Mouse (Mus musculus) heart, adult 18-20 months (tissue): ENCODE data around the gene Prpf4. TPM values are rescaled to one million over a fixed set of nuclear protein-coding genes. Genes with fewer than 3 reads are reported as not detected.

ENCODE experiments used
- DNase-seq, 2 experiments: peaks; one replicate each; pipeline ENCODE4 v3.0.0; 2021 to 2022; ENCODE audit warnings: mixed read lengths in 1 of 2
- total RNA-seq, 2 experiments: library from RNA; stranded (reverse); gene quantifications; 2 replicates each; pipeline ENCODE4 v1.2.3; 2021

Gene Prpf4
- total RNA-seq, 2 experiments from 2014 or later, result 10.4 to 10.9 TPM

DNA sequence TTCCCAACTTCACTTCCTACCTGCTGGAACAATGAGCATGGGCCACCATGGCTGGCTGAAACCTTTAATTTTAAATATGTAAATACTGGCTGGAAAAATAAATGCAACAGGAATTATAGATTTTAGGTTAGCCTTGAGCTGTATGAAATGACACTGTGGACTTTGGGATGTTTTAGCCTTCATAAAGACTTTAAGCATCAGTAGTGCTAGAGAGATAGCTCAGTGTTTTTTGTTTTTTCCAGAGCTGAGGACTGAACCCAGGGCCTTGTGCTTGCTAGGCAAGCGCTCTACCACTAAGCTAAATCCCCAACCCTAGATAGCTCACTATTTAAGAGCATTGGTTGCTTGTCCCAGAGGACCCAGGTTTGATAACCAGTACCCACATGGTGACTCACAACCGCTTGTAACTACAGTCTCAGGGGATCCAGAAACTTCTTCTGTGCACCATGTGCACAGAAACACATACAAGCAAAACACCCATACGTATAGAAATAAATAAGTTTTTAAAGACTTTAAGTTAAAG lies 28.7 kb downstream of the Prpf4 start:
- DNase-seq, result no peak

DNA sequence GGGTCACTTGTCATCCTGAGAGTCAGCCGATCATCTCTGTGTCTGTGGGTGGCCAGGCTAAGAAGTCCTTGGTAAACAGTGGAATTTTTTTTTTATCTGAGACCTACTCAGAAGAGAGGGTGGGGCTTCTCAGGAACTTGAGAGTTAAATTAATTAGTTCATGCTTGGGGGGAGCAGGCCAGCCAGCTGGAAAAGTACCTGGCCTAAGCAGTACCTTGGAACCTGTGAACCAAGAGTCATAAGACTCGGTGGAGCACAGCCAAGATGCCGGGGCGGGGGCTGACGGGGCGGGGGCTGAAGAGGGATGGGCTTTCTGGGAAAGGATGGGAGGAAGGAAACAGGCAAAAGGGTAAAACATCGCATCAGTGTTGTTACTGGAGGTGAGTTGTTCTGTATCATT lies 29.3 kb downstream of the Prpf4 start:
- no peak for DNase-seq

DNA sequence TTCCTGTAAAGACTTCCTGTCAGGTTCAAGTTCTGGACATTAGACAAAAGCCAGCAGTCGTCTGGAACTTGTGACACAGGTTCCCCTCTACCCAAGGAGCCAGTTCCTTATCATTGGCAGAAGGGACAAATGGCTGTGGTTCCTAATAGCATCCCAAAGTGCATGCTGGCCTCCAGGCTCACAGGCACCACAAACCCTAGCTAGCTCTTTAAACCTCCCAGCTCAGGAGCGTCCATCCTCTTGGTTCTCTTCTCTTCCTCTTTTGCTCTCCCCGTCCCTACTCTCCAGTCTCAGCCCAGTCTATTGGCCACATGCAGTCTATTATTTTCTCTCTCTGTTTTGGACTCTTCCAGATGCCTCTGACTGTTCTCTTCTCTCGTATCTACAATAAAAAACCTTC lies 31.2 kb downstream of the Prpf4 start:
- no peak for DNase-seq

DNA sequence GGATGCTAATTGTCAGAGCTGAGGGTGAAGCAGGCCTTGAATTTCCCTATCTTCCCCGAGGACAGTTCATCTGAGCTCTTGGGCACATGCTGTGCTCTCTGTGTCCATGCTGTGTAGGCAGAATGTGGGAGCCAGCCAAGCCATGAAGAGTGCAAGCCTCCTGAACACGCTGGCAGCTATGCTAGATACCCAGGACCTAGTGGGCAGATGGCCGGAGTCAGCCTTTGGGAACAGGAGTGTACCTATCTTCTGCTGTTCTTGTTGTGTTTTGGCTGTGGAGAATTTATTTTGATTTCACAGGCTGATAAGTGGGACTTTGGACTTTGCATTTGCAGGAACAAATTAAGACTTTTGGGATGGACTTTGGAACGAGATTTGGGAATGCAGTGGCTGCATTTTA lies 31.9 kb downstream of the Prpf4 start:
- DNase-seq, result no peak

DNA sequence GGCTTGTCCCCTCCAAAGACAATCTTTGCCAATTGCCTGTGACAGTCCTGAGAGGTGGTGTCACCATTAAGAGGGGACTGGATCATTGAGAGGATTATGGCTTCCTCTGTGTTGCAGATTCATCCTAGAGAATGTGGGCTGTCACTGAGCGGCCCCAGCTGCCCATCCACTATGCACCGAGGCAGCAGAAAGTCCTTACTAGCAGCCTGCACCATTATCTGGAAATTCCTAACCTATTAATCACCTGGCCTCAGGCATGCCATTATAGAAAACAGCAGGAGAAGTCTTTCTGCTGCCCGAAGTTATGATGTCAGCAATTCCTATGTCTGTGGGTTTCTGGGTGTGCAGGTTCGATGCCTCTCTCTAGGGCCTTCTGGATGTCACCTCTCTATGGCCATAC lies 32.4 kb downstream of the Prpf4 start:
- DNase-seq, result no peak

DNA sequence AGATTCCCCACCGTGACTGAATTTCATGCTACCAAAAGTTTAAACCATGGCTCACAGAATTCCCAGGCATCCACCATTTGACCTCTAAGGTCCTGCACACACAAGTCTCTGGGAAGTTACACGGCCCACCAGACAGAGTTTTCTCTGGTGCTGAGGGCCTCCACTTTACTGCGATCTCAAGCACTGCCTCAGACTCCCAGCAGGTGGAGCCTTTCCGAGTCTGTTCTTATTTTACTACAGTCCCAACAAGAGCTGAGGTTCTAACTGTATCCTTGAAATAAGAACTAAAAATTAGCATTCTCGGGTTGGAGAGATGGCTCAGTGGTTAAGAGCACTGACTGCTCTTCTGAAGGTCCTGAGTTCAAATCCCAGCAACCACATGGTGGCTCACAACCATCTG lies 46.4 kb downstream of the Prpf4 start:
- peak; percentile 22 to 56 for DNase-seq

DNA sequence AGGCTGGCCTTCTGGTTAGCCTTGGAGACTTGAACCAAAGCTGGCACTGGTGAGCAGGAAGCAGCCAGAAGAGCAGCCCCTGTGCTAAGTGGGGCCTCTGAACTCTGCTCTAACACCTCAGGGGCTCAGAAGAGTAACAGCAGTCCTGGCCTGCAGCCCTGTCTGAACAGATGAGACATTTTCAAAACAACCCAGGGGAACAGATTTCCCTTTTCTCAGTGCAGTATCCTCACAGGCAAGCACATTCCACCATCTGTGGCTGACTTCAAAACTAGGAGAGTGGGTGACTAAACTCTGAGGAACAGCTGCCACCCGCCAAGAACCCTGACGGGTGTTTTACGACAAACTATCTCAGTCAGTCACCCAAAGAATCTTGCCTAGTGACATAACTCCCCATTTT lies 50.5 kb downstream of the Prpf4 start:
- no peak for DNase-seq

DNA sequence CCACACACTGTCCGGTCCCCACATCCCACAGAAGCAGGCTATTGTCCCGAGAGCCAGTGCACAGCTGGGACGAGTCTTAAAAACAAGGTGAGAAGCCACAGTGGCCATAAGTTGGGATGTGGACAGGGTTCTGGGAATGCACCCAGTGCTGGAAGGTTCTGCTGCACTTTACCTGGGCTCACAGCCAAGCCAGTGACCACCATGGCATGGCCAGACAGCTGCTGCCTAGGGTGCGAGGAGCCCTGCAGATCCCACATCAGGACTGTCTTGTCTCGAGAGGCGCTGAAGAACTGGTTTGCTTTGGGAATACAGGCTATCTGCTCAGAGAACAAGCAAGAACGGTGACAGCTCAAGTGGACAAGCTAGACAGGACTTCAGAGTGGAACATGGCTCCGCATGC lies 51.8 kb downstream of the Prpf4 start:
- no peak for DNase-seq

DNA sequence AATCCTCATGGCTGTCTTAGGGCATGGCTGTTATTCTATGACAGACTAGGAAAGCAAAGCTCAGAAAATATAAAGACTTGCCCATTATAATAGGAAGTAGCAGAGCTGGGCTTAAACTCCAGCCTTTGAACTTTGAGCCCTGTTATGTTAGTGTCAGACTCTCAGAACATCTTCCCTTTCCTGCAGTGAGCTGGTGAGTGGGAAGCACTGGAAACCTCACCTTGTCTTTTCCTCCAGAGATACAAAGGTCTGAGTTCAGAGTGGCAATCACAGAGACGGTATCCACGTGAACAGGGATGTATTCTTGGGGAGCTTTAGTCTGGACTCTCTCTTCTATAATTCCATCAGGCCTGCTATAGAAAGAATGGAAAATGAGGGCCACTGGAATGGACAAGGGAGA lies 54.5 kb downstream of the Prpf4 start:
- no peak for DNase-seq

DNA sequence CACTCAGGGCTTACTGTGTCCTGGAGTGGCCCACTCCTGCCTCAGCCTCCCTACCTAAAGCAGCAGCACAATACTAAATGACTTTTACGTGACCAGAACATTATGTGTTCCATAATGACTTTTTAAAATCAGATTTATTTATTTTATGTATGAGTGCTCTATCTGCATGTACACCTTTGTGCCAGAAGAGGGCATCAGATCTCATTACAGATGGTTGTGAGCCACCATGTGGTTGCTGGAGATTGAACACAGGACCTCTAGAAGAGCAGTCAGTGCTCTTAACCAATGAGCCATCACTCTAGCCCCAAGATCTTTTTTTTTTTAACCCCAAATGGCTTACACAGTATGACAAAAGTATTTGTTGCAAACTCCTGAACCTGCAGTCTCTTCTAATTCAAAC lies 59.6 kb downstream of the Prpf4 start:
- DNase-seq, result no peak

DNA sequence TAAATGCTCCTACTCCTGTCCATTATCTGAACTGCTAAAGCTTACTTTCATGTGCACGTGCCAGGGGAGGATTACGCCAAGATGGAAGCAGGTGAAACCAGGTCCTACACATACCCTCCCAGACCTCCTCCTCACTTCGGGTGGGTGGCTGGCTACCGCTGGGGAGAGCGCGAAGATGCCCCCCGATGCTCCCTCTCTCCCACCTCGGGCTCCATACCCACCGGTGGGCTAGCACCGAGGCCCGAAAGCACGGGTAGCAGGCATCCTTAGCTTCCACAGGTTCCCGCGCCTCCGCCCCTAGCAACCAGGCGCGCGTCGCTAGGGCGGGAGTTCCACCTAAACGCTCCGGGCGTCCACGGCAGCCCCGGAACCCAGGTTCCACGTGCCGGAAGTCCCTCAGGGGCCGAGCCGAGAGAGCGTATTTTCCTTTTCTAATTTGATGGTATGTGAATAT lies 62.0 kb downstream of the Prpf4 start, which contains the start of gene Wdr31:
TSS of gene Wdr31 (minus strand) at position 299 of the 454 bp plus-strand sequence.
- peak; percentile 62 to 82 for DNase-seq

DNA sequence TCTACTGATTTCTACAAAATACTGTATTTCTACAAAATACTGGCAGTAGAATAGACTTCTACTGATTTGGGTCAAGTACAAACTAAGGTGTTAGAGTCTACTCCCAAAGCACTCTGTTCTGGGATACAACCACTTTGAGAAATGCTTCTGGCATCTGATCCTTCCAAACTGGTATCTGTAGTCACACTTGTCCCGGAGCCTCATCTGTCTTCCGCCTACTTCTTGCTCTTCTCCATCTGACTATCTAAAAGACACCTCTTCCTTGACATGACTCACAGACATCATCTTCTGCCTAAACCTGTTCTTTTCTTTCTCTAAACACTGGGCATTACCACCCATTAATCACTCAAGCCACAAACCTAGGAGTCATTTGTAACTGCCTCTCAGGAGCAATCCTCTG lies 63.5 kb downstream of the Prpf4 start:
- no peak for DNase-seq

DNA sequence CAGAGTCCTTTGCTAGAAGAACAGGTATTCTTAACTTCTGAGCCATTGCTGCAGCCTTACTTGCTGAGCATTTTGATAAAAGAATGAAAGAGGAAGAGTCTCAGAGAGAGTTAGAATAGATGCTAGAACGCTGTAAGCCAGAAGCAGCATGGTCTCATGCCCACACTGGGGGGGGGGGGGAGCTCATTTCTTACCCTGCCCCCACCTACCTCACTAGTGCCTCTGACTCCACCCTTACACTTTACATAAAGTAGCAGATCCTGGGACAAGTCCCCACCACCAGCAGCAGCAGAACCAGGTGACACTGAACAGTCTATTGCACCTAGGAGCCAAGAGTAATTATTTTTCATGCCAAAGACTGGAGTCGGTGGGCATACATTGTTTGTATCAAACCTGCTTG lies 66.5 kb downstream of the Prpf4 start:
- DNase-seq, result no peak

DNA sequence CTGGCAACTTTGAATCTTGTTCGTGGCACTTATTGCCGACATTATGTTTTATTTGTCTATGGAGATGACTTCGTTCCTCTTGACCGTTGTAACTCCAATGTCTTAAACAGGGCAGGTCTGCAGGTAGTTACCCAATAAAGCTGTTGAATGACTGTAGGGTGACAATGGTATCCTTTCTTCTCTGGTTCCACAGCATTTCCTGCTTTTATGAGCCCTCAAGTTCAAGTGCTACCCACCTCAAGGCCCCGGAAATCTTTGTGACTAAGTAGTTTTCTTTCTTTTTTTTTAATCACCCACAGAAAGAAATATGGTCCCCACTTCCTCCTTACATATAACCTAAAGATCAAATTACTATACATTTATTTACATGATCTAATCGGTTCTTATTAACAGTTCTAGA lies 67.2 kb downstream of the Prpf4 start:
- no peak for DNase-seq

Other genes with a start within 250 kb of the Prpf4 start
- gene Zfp37, start 177.8 kb upstream of the Prpf4 start, total RNA-seq, result 1 to 10 TPM; 1.9 TPM
- gene Slc31a2, start 146.2 kb upstream of the Prpf4 start, total RNA-seq, result 10 to 100 TPM; 20.7 to 24.1 TPM
- 10 to 100 TPM; 16.4 to 17.7 TPM for gene Fkbp15, start 48.2 kb upstream of the Prpf4 start, total RNA-seq
- gene Slc31a1, start 48.1 kb upstream of the Prpf4 start, total RNA-seq, result 10 to 100 TPM; 17.3 to 18.7 TPM
- 10 to 100 TPM; 46.9 to 49.1 TPM for gene Cdc26, start 155 bp upstream of the Prpf4 start, total RNA-seq
- gene Rnf183, start 26.5 kb downstream of the Prpf4 start, total RNA-seq, result not detected
- under 1 TPM; 0.30 to 0.59 TPM for gene Wdr31, start 62.1 kb downstream of the Prpf4 start, total RNA-seq
- under 1 TPM in 1 of 2 experiments, not detected in 1; 0.23 TPM for gene Bspry, start 71.3 kb downstream of the Prpf4 start, total RNA-seq
- gene Hdhd3, start 94.7 kb downstream of the Prpf4 start, total RNA-seq, result 1 to 10 TPM; 3.4 to 4.0 TPM
- gene Alad, start 111.1 kb downstream of the Prpf4 start, total RNA-seq, result 10 to 100 TPM; 75.4 to 87.1 TPM
- gene Pole3, start 116.3 kb downstream of the Prpf4 start, total RNA-seq, result 10 to 100 TPM; 17.7 to 19.5 TPM
- gene 4933430I17Rik, start 116.6 kb downstream of the Prpf4 start, total RNA-seq, result not detected
- gene Rgs3, start 151.1 kb downstream of the Prpf4 start, total RNA-seq, result 10 to 100 TPM; 21.5 to 25.9 TPM